Mouse (Mus musculus): ENCODE results near the gene Esrra. TPM values are rescaled to one million over a fixed set of nuclear protein-coding genes. Genes with fewer than 3 reads are reported as not detected.

Gene Esrra
- total RNA-seq, 4 experiments from 2014 or later: 54.2 to 76.0 (median 64.8) TPM

DNA sequence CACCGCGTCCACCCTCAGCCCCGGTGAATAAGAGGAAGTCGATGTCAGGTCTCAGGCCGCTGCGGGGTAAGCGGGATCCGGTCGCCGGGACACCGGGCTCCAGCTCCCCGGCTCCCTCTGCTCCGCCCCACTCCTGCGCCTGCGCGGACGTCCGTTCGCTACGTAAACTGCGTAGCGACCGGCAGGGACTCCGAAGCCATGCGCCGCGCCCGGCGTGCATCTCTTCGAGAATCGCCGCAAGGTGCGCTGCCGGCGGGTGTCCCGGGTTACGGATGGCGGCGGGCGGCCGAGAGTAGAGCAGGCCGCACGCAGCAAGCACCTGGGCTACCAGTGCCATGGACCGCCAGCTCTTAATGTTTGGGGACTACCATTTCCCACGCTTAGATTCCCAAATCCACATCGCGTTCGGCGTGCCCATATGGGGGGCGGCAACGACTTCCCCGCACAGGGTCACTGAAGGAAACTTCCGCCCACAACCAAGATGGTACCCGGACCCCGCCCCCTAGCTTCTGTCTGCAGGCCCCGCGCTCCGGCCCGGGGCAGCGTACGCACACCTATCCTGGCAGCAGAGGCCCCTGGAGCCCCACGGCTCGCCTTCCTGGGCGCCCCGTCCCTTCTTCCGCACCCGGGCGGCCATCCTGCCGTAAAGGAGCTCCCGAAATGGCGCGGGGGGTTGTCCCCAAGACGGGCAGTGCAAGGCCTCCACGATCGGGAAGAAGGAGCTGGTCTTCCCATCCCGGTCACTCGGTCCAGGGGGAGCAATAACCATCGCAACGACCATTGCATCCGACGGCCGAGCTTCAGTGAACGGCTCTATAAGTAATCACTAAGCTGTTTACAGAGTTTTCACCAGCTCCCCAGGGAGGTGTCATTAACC lies 20.0 kb upstream of the Esrra start, which contains the start of gene Bad:
TSS of gene Bad (plus strand) at position 490 of the 877 bp plus-strand sequence.
- DNase-seq (ENCODE audit: low spot score in 2 of 2): peak; percentile 85 to 93

DNA sequence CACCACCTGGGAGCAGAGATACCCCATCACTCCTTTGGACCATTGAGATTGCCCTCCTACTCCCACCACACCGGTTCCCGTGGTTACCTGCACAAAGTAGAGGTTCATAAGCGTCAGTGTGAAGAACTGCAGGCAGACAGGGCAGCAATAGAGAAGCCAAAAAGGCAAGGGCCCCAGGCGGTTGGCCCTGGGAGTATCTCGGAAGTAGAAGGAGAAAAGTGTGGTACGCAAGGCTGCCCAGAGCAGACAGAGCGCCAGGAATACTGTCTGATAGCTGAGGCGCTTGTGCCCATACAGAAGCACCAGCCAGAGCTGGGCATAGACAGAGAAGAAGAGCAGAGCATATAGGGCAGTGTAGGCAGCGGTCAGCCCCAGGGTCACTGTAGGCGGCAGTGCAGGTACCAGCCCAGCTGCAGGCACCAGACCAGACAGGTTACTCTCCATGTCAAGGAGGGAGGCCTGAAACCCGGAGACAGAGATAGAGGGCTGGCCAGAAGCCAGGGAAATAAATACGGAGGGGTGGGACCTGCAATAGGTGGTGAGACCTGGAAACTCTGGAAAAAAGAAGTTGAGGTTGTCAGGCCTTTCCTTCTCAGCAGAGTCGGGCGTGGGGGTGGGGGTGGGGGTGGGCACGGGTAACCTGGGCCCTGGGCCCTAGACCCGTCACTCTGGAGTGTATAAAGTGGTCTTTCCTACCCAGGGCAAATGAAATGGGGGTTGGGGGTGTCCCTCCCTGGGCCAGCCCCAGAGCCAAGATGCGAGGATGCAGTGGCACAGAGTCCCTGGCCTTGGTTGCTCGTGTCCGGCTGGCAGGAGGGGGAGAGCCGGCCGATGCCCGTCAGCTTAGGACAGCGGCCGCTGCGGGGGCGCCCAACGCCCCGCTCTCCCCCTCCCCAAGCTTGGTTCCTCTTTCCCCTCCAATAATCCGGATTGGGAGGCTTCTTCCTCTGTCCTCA lies 19.1 kb upstream of the Esrra start:
- DNase-seq (ENCODE audit: low spot score in 2 of 2): no peak

DNA sequence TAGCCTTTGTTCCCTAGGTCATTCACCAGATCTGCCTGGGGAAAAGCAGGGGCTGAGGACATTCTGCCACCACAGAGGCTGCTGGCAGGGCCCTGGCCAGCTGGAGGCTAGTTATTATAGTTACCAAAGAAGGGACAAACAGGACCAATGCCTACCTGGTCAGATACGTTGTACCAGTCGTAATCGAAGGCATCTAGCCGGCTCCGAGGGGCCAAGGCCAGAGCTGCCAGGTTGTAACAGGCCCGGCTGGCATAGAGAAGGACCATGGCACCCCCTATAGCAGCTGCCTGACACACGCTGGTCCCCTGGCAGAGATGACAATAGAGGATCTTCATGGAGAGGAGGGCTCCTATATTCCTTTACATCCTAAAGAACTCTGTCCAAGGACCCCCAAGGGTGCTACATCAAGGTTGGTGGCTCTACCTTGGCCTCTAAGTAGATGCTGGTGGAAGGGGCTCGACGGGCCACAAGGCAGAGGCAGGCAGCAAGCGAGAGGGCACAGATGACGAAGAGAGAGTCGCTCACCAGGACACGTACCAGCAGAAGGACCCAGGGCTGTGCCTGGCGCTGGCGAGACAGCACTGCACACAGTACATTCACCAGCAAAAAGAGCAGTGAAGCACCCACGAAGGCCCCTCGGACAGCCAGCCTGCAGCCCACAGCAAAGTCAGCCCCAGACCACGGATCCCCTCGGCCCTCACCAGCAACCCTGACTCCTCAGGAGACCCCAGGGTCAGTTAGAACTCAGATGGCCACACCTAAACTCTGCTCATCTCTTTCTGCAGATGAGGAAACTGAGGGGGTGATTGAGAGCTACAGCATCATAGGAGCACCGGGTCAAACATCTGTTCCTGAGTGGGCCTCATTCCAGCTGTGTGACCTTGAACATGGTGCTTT lies 17.7 kb upstream of the Esrra start:
- DNase-seq (ENCODE audit: low spot score in 2 of 2): no peak

DNA sequence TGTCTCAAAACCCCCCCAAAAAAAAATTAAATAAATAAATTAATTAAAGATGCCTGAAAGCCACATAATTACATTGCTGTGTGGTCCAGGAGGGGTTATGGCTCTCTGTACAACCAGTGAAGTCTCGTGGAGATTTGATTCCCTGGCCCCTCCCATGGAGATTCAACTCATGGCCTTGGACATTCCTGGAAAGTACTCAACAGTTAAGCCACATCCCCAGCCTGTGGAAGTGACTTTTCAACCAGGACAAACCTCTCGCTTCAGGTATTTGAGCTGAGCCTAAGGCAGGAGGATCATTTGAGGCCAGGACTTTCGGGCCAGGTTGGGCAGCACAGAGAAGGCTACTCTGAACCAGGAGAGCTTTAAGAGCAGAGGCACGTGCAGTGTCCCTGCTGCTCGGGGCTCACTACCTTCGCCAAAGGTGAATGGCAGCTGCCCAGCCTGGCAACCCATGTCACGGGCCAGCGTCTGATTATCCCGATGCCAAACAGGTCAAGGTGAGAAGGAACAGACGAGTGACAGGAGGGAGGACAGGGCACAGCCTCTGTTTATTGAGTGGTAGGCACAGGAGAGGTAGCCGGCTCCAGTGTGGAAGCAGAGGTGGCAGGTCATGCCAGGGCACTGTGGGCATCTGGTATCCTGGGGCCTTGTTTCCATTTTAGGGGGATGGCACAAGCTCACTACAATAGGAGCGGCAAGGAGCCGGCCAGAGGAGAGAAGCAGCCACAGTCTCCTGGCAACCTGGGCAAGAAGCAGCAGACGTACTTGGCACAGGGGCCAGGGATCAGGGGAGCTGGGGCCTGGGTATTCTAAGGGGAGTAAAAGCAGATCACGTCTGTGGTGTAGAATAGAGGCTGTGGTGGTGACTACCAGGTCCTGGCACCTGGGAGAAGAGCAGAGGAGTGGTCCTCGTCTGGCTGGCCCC lies 16.2 kb upstream of the Esrra start:
- DNase-seq (ENCODE audit: low spot score in 2 of 2): no peak

DNA sequence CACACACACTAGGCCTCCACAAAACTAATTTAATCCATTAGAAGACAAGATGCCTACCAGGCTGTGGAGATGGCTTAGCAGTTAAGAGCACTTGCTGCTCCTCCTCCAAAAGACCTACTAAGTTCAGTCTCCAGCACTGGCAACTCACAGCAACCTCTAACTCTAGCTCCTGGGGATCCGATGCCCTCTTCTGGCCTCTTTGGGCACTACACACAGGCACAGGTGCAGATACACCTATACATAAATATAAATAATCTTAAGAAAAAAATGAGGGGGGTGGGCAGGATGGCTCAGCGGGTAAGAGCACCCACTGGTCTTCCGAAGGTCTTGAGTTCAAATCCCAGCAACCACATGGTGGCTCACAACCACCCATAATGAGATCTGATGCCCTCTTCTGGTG lies 14.7 kb upstream of the Esrra start:
- DNase-seq (ENCODE audit: low spot score in 2 of 2): no peak

DNA sequence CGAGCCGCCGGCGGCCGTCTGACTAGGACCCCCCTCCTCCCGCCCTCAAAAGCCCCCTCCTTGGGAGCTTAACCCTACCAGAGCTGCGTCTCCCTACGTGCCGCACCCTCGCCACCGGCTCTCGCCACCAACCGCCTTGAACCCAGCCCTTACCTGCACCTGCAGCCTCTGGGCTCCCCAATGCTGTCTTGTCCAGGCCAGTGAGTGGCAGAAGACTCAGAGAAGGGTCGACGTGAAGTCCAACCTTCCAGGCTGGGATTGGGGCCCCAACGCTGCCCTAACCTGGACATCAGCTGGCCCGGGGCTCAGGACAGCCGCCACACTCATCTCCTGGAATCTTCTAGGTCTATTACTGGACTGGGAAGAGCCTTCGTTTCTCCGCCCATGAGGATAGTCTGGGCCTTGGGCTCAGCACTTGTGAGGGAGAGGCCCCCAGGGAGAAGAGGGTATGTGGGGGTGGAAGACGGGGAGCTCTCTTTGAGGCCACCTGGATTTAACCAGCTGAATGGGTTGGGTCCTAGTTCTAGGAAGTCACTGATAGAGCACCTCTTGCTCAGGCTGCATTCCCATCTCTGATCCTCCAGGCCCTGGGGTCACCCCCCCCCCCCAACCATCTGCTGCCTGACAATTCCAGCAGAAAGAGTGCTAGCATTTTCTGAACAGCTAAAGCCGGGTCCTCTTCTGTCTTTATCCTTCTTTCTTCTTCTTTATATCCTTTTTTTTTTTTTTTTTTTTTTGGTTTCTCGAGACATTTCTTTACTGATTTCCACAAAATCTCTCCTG lies 12.8 kb upstream of the Esrra start, which contains the start of gene Kcnk4:
TSS of gene Kcnk4 (minus strand) at position 321 of the 783 bp plus-strand sequence.
- DNase-seq (ENCODE audit: low spot score in 2 of 2): no peak

DNA sequence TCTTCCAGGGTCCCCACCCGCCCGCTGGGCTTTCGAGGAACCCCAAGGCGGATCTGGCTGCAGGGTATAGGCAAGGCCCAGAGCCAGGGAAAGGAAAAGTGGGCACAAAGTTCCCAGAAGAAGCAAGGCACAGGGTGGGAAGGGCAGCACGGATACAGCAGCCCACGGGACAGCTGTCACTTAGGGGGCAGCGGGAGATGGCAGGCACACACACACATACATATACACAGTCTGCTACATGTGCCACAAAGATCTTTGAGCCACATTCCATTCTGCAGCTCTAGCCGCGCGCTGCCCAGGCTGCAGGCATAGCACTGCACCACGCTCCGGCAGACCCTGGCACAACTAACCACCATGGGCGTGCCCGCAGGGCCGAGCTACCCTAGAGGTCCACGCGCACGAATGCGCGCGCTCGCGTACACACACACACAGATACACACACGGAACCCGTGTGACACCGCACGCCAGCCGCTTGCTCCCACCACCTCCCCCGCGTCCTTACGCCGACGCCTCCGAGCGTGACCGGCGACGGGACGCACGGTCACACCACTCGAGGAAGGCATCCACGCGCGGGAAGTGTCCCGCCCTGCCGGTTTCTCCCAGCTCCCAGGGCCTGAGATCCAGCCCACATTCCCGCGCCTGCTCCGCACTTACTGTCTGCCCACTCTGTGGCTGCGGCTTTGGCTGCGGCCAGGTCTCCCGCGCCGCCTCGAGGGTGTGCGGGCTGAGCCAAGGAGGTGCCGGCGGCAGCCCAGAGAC lies 12.0 kb upstream of the Esrra start:
- DNase-seq (ENCODE audit: low spot score in 2 of 2): no peak

DNA sequence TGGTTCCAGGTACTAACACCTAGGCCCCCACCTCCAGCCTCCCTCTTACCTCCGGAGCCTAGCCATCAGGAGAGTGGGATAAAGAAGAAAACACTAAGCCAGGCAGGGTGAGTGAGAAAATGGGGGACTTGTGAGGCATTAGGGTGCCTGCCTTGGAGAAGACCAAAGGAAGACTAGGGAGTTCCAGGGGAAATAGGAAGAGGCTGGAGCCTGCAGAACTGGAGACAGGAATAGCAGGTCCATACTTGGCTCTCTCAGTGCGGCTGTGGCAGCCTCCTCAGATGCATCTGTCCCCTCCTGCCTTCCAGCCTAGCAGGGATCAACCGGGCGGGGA lies 11.5 kb upstream of the Esrra start:
- no peak for DNase-seq (ENCODE audit: low spot score in 2 of 2)

DNA sequence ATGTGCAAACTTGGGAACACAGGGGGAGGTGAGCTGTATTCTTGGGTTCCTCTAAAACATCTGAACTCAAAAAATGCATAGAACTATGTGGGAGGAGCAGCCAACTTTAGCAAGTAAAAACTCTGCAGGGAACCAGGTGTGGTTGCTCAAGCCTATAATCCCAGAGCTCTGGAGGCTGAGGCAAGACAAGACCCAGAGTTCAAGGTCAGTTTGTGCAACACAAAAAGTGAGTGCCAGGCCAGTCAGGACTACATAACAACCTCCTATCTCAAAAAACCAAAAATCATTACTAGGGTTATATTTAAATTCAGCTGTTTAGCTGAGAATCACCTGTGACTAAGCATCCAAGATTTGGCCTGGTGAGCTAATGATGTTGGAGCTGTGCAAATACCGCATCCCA lies 10.4 kb upstream of the Esrra start:
- DNase-seq (ENCODE audit: low spot score in 2 of 2): no peak

DNA sequence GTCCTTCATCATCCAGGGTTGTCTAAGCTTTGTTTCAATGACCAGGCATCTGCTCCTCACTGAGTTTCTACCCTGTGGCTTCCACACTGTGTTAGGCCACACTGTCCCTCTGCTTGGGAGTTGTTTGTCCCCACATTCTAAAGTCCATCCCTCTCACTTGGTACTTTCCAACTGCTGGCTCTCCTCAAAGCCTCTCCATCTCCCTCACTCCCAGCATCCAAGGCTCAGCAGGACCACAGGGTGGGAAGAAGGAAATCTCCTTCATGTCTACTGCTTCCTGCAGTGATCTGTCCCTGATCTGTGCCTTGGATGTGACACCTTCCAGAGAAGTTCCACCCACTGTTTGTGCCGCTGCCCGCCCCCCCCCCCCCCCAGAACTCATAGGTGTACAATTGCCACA lies 9.4 kb upstream of the Esrra start:
- DNase-seq (ENCODE audit: low spot score in 2 of 2): no peak

DNA sequence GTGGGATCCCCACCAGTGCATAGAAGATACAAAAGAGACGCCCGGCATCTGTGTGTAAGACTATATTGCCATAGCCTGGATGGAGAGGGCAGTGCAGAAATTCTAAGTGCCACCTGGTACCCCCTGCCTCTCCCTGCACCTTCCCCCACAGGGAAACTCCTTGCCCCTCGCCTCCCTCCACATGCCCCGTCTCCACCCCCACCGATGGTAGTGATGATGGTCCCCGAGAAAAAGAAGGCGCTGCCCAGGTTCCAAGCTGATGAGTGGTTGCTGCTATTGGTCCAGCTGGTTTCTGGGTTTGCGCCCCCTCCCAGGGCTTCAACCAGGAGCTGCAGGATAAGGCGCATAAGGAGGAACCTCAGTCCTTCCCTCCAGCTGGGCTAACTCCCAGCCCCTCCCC lies 6.5 kb upstream of the Esrra start:
- DNase-seq (ENCODE audit: low spot score in 2 of 2): no peak

DNA sequence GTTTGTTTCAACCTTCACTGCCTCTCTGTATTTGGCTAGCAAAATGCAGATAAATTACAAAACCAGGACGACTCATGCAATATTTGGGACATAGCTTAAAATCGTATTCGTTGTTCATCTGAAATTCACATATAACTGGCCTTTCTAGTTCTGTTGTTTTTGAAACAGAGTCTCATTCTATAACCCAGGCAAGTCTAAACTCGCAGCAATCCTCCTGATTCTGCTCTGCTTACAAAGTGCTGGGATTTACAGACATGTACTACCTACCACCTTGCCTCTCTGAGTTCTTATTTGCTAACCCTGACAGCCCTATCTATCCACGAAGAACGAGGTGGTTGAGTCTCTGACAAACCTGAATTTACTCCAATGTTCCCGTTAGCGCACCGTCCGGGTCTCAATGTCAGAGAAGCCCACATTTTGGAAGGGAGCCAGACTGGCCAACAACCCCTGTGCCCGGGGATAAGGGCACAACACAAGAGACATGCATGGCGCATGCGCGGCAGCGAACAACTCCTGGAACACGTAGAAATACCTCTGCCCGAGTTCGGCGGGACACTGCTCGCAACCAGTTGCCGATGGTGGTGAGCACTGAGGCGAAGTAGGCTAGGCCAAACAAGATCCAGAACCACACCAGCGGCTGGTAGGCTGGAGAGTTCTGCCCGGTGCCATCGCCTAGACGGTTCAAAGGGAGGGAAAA lies 5.1 kb upstream of the Esrra start:
- DNase-seq (ENCODE audit: low spot score in 2 of 2): no peak

DNA sequence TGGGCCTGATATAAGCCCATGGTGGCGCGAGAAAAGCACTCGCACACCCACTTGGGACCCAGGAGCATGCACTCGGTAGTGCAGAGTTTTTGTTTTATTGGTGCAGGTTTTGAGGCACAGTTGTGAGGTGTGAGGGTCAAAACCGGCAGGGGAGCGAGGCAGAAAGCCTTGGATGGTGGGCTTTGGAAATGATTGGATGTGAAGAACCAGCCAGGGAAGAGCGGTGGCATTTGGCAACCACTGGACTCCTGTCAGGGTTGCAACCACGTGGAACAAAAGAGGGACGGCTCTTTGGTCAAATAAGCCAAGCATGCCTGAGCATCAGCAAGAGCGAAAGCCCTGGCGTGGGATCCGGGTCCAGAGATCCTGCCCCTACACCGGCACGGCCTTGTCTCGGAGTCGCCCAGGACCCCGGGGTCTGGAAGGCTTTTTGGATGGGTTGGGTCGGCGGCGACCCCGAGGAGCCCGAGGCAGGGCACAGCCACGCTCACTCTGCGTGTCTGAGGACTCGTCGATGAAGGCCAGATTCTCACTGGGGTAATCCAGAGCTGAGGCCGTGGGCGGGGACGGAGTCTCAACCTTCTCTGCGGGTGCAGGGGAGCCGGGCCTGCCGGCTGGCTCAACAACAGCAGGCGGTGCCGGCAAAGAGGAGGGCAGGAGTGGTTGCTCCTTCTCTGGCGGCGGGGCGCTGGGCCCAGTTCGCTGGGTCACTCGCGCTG lies 4.2 kb upstream of the Esrra start:
- no peak for DNase-seq (ENCODE audit: low spot score in 2 of 2)

DNA sequence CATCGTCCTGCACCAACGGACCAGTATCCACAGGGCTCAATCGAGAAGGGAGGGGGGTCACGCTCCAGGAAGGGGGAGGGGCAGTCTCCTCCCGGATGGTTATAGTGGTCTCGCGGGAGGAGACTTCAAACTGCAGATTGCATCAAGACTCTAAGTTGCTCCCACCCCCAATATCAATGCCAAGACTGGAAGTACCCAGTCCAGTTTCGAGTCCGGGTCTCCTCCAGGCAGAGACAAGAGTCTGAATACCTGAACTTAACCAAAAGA lies 3.6 kb upstream of the Esrra start, which contains the start of gene Catsperz:
TSS of gene Catsperz (minus strand) at position 74 of the 267 bp plus-strand sequence.
- no peak for DNase-seq (ENCODE audit: low spot score in 2 of 2)

DNA sequence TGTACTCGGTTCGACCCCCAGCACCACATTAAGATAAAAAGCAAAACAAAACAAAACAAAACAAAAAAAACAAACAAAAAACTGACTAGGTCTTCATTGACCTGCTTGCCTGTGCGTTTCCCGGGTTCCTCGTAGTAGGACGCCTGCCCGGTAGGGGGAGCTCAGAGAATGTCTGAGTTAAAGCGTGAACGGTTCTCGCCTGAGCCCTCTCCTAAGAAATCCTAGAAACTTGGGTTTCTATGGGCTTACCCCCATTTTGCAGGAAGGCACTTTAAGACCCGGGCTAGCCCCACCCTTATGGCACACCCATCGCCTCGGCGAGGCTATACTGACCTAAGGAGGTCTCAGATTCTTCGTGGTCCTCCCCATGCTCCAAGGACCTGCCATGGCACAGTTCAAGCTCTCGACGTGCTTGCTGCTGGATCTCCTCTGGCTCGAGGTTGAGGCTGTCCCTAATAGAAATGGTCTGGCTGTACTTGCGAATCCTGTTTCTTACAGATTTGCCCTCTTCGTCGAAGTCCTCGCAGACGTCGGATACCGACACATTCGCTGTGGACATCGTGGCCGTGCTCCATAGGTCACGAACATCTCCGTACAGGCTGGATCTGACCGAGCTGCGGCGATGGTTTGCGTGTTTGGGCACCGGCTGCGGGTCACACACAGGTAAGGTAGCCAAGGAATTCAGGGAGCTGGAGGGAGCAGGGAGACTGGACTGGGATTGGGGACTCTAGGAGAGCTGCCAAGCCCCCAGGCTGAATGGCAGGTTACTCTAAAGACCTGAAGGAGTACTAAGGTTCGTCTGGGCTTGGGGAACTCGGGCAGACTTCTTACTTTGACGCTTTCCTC lies 3.1 kb upstream of the Esrra start:
- peak in 1 of 2 experiments; percentile 91 for DNase-seq (ENCODE audit: low spot score in 2 of 2)
